Mouse (Mus musculus): ENCODE measurements around the gene Gm21953.
"Not testable (repeated sequence)": the region's sequence is repeated elsewhere in the genome, so short reads cannot be mapped to it uniquely, and the experiment has no call there.

The Gm21953 gene

DNA sequence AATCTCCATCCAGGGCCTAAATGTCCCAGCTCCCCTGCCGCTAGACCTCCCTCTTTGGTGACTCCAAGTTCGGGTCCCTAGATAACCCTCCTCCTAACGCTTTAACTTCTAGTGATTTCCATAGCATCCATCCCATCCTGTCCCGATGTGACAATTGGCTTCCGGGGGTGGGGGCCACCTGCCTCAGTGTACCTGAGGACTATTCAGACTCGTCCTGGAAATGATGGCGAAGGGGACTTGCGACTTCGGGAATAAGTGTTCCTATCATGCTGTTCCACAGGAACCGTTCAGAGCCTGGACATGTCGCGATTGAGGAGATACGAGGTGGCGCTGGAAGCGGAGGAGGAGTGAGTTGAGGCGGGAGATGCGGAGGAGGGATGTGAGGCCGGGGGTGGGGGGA, at the start of gene Gm21953:
Gene Gm21953, plus strand, starts transcription at position 301 of the 400 bp plus-strand sequence.
- not testable (repeated sequence) for DNase-seq (ENCODE audit: low read depth, low spot score)

DNA sequence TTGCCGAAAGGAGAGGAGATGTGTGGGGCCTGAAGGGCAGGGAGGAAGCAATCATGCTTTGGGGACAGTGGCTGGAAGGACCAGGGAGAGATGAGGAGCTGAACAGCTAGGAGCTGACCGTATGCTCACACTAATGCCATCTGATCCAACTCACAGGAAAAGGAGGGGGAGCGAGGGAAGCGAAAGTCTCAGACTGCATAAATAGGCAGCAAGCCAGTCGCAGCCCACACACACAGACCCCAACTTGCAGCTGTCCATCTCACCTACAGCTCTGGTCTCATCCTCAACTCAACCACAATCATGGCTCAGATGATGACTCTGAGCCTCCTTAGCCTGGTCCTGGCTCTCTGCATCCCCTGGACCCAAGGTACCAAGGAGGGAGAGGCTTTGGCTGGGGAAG, 38.6 kb upstream of the Gm21953 start, which contains the start of gene Ccl21b:
Gene Ccl21b, plus strand, starts transcription at position 301 of the 400 bp plus-strand sequence.
- DNase-seq (ENCODE audit: low read depth, low spot score) = not testable (repeated sequence)

DNA sequence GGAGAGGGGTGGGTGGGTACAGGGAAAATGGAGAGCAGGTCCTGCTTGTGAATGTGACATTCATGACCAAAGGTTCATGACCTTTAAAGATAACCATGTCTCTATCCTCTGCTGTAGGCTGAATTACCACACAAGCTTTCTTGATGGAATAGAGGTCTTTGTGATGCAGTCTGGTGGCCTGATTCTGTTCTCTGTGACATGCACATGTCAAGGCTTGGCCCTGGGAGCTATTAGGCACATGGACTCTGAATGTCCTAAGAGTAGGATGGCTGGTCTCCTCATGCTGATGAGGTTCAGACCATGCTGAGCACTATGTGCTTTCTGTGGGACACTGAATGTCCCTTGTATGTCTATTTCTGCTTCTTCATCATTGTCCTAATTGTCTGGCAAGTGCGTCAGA, 24.0 kb downstream of the Gm21953 start, which contains the start of gene Fam205a3:
Gene Fam205a3, plus strand, starts transcription at position 301 of the 400 bp plus-strand sequence.
- not testable (repeated sequence) for DNase-seq (ENCODE audit: low read depth, low spot score)

Data from telencephalon, adult 2 months (tissue).